Mouse (Mus musculus) CH12.LX (cell line): ENCODE results near the gene Pdzph1. TPM values are rescaled to one million over a fixed set of nuclear protein-coding genes. Genes with fewer than 3 reads are reported as not detected.

Experiments
- DNase-seq: peaks from one replicate; pipeline ENCODE4 v3.0.0-alpha.2; 2013; ENCODE audit errors: extremely low read depth
- H3K27ac ChIP-seq: 2 replicates; pipeline ENCODE4 v1.5.1; 2012; ENCODE audit warnings: low read depth, mild to moderate bottlenecking, control low read depth, moderate library complexity; ENCODE audit not compliant: insufficient read depth
- H3K27me3 ChIP-seq: replicated peaks from 2 replicates; pipeline ENCODE3; 2012; ENCODE audit warnings: inconsistent platforms
- H3K36me3 ChIP-seq, 2 experiments: replicated peaks in 1 of 2; 2 replicates each; pipeline versions ENCODE3 to v1.6.1; 2012; ENCODE audit warnings: inconsistent platforms in 1 of 2, low read length in 1 of 2, mild to moderate bottlenecking in 1 of 2, mixed read lengths in 1 of 2, moderate library complexity in 1 of 2; ENCODE audit not compliant: control insufficient read depth in 1 of 2, insufficient read depth in 1 of 2
- H3K4me1 ChIP-seq, 2 experiments: 2 replicates each; pipeline ENCODE4 v1.6.1; 2012; ENCODE audit warnings: inconsistent platforms in 1 of 2, moderate library complexity in 1 of 2; ENCODE audit not compliant: insufficient read depth in 2 of 2, control insufficient read depth in 1 of 2
- H3K4me2 ChIP-seq: 2 replicates; pipeline ENCODE4 v1.6.1; 2012; ENCODE audit warnings: low read depth, mild to moderate bottlenecking, control low read depth; ENCODE audit not compliant: poor library complexity, insufficient read depth, severe bottlenecking
- H3K4me3 ChIP-seq, 3 experiments: fragments of 150-350 bp in 1 of 3; sonication (generic) in 1 of 3; replicated peaks in 1 of 3; 2 replicates each; pipeline versions ENCODE3 to v1.5.1; 2011 to 2012; ENCODE audit warnings: low read depth in 2 of 3, low read length in 2 of 3, mild to moderate bottlenecking in 2 of 3, moderate library complexity in 2 of 3, control low read depth in 1 of 3, improper control_type of control experiment in 1 of 3, inconsistent platforms in 1 of 3, mixed read lengths in 1 of 3; ENCODE audit not compliant: poor library complexity in 1 of 3
- H3K79me2 ChIP-seq: replicated peaks from 2 replicates; pipeline ENCODE4 v1.6.1; 2012; ENCODE audit warnings: mild to moderate bottlenecking, moderate library complexity; ENCODE audit not compliant: control insufficient read depth, poor library complexity, insufficient read depth, severe bottlenecking; ENCODE audit errors: extremely low read depth
- H3K9ac ChIP-seq: 2 replicates; pipeline ENCODE4 v1.6.1; 2012; ENCODE audit warnings: low read depth, mild to moderate bottlenecking, control low read depth, moderate library complexity; ENCODE audit not compliant: insufficient read depth
- H3K9me3 ChIP-seq: replicated peaks from 2 replicates; pipeline ENCODE3; 2012; ENCODE audit warnings: low read length, inconsistent platforms, mixed read lengths
- BHLHE40 ChIP-seq: IDR thresholded peaks from 2 replicates; pipeline ENCODE4 v1.6.1; 2011; ENCODE audit warnings: mild to moderate bottlenecking, low read depth, low read length, improper control_type of control experiment
- CTCF ChIP-seq, 2 experiments: IDR thresholded peaks in 1 of 2; conservative IDR thresholded peaks in 1 of 2; 2 replicates each; pipeline ENCODE4 v1.5.1; 2011 to 2012; ENCODE audit warnings: low read depth in 2 of 2, low read length in 2 of 2, improper control_type of control experiment in 1 of 2, inconsistent platforms in 1 of 2, mild to moderate bottlenecking in 1 of 2, moderate library complexity in 1 of 2
- EP300 ChIP-seq: IDR thresholded peaks from 2 replicates; pipeline ENCODE4 v1.6.1; 2011; ENCODE audit warnings: low read length, improper control_type of control experiment
- HCFC1 ChIP-seq: IDR thresholded peaks from 2 replicates; pipeline ENCODE4 v1.6.1; 2012; ENCODE audit warnings: low read depth, mild to moderate bottlenecking, inconsistent platforms, low read length, improper control_type of control experiment
- MAFK ChIP-seq: IDR thresholded peaks from 2 replicates; pipeline ENCODE4 v1.6.1; 2011; ENCODE audit warnings: low read length, improper control_type of control experiment; ENCODE audit not compliant: insufficient replicate concordance
- MAX ChIP-seq: IDR thresholded peaks from 2 replicates; pipeline ENCODE4 v1.6.1; 2011; ENCODE audit warnings: low read length, improper control_type of control experiment
- MAZ ChIP-seq: IDR thresholded peaks from 2 replicates; pipeline ENCODE4 v1.6.1; 2012; ENCODE audit warnings: low read depth, mild to moderate bottlenecking, inconsistent platforms, low read length, improper control_type of control experiment, moderate library complexity
- NELFE ChIP-seq: IDR thresholded peaks from 2 replicates; pipeline ENCODE4 v1.6.1; 2011; ENCODE audit warnings: low read depth, low read length, improper control_type of control experiment
- NRF1 ChIP-seq: IDR thresholded peaks from 2 replicates; pipeline ENCODE4 v1.6.1; 2014; ENCODE audit warnings: low read depth, mild to moderate bottlenecking, inconsistent platforms, low read length, improper control_type of control experiment, moderate library complexity
- RAD21 ChIP-seq: IDR thresholded peaks from 2 replicates; pipeline ENCODE4 v1.6.1; 2011; ENCODE audit warnings: low read depth, mild to moderate bottlenecking, low read length, improper control_type of control experiment, moderate library complexity
- TBP ChIP-seq: conservative IDR thresholded peaks from 2 replicates; pipeline ENCODE4 v1.6.1; 2011; ENCODE audit warnings: low read depth, low read length, improper control_type of control experiment
- UBTF ChIP-seq: IDR thresholded peaks from 2 replicates; pipeline ENCODE4 v1.6.1; 2012; ENCODE audit warnings: low read depth, mild to moderate bottlenecking, inconsistent platforms, low read length, improper control_type of control experiment, moderate library complexity
- USF1 ChIP-seq: IDR thresholded peaks from 2 replicates; pipeline ENCODE4 v1.6.1; 2014; ENCODE audit warnings: low read depth, mild to moderate bottlenecking, inconsistent platforms, low read length, improper control_type of control experiment
- USF2 ChIP-seq: conservative IDR thresholded peaks from 2 replicates; pipeline ENCODE4 v1.6.1; 2011; ENCODE audit warnings: low read depth, low read length, improper control_type of control experiment
- ZC3H11A ChIP-seq: IDR thresholded peaks from 2 replicates; pipeline ENCODE4 v1.6.1; 2012; ENCODE audit warnings: low read depth, mild to moderate bottlenecking, inconsistent platforms, low read length, improper control_type of control experiment
- ZKSCAN1 ChIP-seq: IDR thresholded peaks from 2 replicates; pipeline ENCODE4 v1.6.1; 2012; ENCODE audit warnings: low read depth, inconsistent platforms, low read length, improper control_type of control experiment, borderline replicate concordance
- ZNF384 ChIP-seq: IDR thresholded peaks from 2 replicates; pipeline ENCODE4 v1.6.1; 2012; ENCODE audit warnings: low read depth, low read length, improper control_type of control experiment, inconsistent platforms
- dilution Hi-C: fragments of 300-500 bp; cut with MboI; formaldehyde crosslinking; loops from 2 replicates; pipeline ENCODE4 v1.14.3; 2020; ENCODE audit warnings: low sequenced_read_pairs; ENCODE audit not compliant: extremely low pct_unique_long_range_greater_than_20kb, extremely low pct_ligation_motif_present
- in situ Hi-C: fragments of 300-500 bp; cut with MboI; formaldehyde crosslinking; loops from 3 replicates; pipeline ENCODE4 v1.14.3; 2019; ENCODE audit warnings: low sequenced_read_pairs, low pct_ligation_motif_present, low pct_unique_long_range_greater_than_20kb, mixed read lengths
- polyA plus RNA-seq: library from polyadenylated mRNA; unstranded; fragments of >175 nt; gene quantifications from 2 replicates; pipeline ENCODE4 v1.2.1, GENCODE M21; 2012; ENCODE audit warnings: low read depth; ENCODE audit not compliant: insufficient read length
- total RNA-seq, 2 experiments: library from RNA; depleted of rRNA; stranded (reverse); fragments of 300-350 nt in 1 of 2; fragments of >200 nt in 1 of 2; gene quantifications; 2 replicates each; pipeline ENCODE4 v1.2.3; 2012 to 2014

Pdzph1 gene
- total and polyA plus RNA-seq, 3 experiments, result not detected

DNA sequence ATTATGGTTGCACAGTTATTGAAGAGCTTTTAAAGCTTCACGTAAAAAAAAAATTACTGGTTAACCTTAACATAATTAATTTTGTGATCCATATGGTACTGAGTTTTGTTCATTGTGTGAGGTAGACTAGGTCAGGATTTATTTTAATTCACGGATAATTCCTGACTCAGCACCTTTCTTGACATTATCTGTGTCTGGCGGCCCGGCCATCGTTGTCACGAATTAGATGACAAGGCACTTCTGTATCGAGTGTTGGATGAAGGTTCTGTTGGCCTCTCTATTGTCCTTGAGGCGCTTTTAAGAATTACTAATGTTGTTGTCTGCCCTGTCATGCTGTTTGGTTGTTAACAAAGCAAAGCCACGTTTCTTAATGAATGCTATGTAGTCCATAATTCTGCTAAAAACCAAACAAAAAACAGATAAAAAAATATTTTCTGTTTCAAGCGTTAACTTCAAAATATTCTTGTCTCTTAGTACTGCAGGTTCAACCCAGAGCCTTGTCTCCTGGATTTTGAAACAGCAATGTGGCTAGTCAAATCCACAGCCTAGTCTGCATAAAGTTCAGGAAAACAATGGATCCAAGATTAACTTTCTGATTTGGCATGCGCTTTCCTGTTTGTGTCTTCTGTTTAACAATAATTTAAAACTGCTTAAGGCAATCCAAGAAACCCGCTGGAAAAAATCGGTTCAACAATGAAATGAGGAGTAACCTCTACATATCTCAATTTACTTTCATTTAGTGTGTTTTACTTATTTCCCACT lies 20.6 kb upstream of the Pdzph1 start:
- Histone ChIP-seq H3K36me3 (no peaks in the 10 kb centered on the region), H3K4me2 (no peak overlapping the region), H3K4me1 (no peaks in the 10 kb centered on the region), H3K9ac (no peak overlapping the region), H3K27me3 (no peaks in the 10 kb centered on the region), H3K4me3 (no peak overlapping the region), H3K27ac (no peak overlapping the region), H3K9me3 (peaks cover 59% of the 10 kb centered on the region), H3K79me2 (no peaks in the 10 kb centered on the region)
- in situ Hi-C loops (no loop called here), dilution Hi-C loops (no loop called here)
- TF ChIP-seq TBP (no peak), MAX (no peak), EP300 (no peak)
- DNase-seq, result no peak

DNA sequence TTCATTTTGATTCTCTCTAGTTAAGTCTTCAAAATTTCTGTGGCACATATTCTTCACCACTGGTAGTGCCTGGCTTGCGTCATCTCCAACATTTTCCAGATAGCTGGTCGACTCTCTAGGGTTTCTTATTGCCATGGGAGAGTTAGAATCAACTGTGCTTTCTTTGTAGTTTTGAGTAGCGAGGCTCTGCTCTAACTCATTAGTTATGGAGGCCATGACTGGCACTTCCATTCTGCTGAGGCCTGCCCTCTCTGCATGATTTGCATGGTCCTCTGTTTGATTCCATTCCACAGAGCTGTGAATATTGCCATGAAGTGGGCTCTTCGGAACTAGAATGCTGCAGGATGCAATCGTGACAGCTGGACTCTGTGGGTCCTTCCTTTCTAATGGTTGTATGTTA lies 17.9 kb downstream of the Pdzph1 start:
- in situ Hi-C loops, result no loop called here
- no peaks in the 10 kb centered on the region for H3K36me3 ChIP-seq
- dilution Hi-C loops, result no loop called here
- no peaks in the 10 kb centered on the region for H3K27me3 ChIP-seq
- no peak for DNase-seq
- H3K9ac ChIP-seq, result no peak overlapping the region
- no peak overlapping the region for H3K4me2 ChIP-seq
- TF ChIP-seq TBP (no peak), RAD21 (no peak), UBTF (no peak), NRF1 (no peak), HCFC1 (no peak), USF1 (no peak)
- no peak overlapping the region for H3K4me3 ChIP-seq
- H3K79me2 ChIP-seq, result no peaks in the 10 kb centered on the region
- no peak overlapping the region for H3K27ac ChIP-seq
- H3K4me1 ChIP-seq, result no peaks in the 10 kb centered on the region
- peaks cover 34% of the 10 kb centered on the region for H3K9me3 ChIP-seq

DNA sequence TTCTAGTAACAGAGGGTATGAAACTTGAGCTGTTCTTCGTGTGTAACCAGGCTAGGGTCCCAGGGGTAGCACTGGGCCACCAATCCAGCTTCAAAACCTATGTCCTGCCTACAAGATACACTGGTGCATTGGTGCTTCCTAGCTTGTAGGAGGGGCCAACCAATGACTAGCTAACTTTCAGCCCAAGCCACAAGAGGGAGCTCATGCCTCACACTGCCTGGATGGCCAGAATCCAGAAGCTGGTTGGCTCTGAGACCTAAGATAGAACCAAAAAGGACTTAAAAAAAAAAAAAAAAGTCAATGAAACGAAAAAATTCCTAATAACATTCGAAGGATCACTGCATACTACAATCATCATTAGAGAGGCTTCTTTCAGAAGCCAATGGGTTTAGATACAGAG lies 31.3 kb downstream of the Pdzph1 start:
- dilution Hi-C loops, result no loop called here
- Histone ChIP-seq H3K4me2 (no peak overlapping the region), H3K9ac (no peak overlapping the region), H3K4me1 (no peaks in the 10 kb centered on the region), H3K27ac (no peak overlapping the region), H3K4me3 (no peak overlapping the region), H3K27me3 (no peaks in the 10 kb centered on the region), H3K79me2 (no peaks in the 10 kb centered on the region), H3K9me3 (peaks cover 37% of the 10 kb centered on the region), H3K36me3 (no peaks in the 10 kb centered on the region)
- TF ChIP-seq MAFK, result no peak
- TF ChIP-seq USF2, result no peak
- no peak for TF ChIP-seq HCFC1
- TF ChIP-seq BHLHE40, result no peak
- no peak for TF ChIP-seq ZC3H11A
- no peak for TF ChIP-seq ZKSCAN1
- TF ChIP-seq RAD21, result peak; percentile 30
- no peak for TF ChIP-seq NELFE
- TF ChIP-seq MAX, result no peak
- TF ChIP-seq CTCF (conservative IDR thresholded peaks at IDR 0.05 in 1 of 2, IDR thresholded peaks at IDR 0.05 in 1 of 2; ENCODE audit: low read depth in 2 of 2, low read length in 2 of 2), result peak in 1 of 2 experiments; percentile 32; a peak in 1 of 4 replicates
- no peak for TF ChIP-seq MAZ
- TF ChIP-seq ZNF384, result no peak
- DNase-seq, result no peak
- in situ Hi-C loops, result no loop called here
